Mouse (Mus musculus): ENCODE results near the gene Plcg1. TPM values are rescaled to one million over a fixed set of nuclear protein-coding genes. Genes with fewer than 3 reads are reported as not detected.

The Plcg1 gene
- polyA plus RNA-seq, 1 experiment: 127 TPM

DNA sequence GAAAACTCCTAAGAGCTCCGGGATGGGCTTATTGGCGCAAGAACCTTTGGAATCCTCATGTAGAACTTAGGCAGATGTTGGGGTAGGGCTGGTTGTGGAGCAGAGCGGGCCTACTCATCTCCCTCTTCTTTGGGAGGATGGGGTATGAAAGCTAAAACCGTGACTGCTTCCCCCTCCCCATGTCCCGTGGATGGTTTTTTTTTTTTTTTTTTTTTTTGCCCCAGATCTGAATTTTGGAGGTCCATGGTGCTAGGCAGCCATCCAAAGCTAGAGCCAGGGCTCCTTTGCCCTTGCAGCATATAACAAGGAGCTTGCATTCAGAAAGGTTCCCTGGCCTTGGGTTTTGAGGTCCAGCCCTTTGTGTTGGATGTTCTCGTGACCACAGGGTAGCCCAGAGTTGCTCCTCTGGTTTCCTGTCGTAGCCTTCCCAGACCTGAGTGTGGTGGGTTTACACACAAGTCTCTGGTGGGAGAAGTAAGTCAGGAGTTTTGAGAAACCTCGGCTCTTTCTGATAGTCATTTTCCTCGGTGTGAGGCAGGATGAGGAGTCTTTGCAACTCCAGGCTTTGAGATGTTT, 1.4 kb downstream of the Plcg1 start:
- H3K4me3 ChIP-seq (replicated peaks; ENCODE audit: extremely low read depth, low read depth, low read length): peak overlapping the region; percentile 72
- TF ChIP-seq CTCF (IDR thresholded peaks at IDR 0.05; ENCODE audit: insufficient read depth, low read length) (no peak), POLR2A (IDR thresholded peaks at IDR 0.05; ENCODE audit: borderline replicate concordance, extremely low read depth, low read depth, low read length) (no peak)
- no peak for DNase-seq
- 9% methylated on average over 9 of the region's 9 CpGs for WGBS
- H3K4me1 ChIP-seq (ENCODE audit: control insufficient read depth, insufficient read depth, low read length): peaks cover 29% of the 10 kb centered on the region

DNA sequence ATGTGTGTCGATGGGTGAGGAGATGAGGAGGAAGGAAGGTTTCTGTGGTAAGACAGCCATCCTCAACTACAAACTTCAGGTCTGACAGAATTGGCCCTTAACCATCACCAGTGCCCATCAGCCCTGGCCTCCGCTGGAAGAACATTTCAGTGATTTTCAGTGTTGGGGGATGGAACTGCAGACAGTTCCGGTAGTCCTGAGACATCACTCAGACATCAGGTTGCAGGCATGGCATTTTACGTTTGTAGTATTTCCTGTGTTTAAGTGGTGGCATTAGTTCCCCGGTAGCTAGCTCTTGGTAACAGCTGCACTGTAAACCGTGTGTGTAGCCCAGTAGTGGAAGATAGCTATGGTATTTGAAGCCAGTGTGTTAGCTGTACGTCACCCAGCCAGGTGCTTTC, 2.0 kb downstream of the Plcg1 start:
- TF ChIP-seq CTCF (IDR thresholded peaks at IDR 0.05; ENCODE audit: insufficient read depth, low read length) (no peak), POLR2A (IDR thresholded peaks at IDR 0.05; ENCODE audit: borderline replicate concordance, extremely low read depth, low read depth, low read length) (no peak)
- no peak for DNase-seq
- peak overlapping the region; percentile 72 for H3K4me3 ChIP-seq (replicated peaks; ENCODE audit: extremely low read depth, low read depth, low read length)
- H3K4me1 ChIP-seq (ENCODE audit: control insufficient read depth, insufficient read depth, low read length): peaks cover 35% of the 10 kb centered on the region
- 10% methylated on average over 7 of the region's 7 CpGs for WGBS

DNA sequence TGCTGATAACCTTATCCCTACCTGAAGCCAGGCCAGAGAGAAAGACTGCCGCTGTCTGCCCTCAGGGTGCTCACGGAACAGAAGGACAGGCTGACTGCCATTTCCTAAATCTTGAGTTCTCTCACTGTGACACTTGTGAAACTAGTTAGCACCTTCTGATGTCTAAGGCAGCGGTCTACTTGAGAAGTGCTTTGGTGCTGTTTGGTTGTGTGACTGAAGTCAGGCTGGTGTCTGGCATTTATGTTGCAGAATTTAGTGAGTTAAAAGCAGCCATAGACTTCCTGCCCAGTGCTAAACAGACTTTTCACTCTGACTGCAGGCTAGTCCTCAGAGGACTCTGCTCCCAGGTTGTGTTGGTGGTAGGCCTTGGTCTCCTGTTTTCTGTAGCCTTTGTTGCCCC, 3.2 kb downstream of the Plcg1 start:
- peaks cover 42% of the 10 kb centered on the region for H3K4me1 ChIP-seq (ENCODE audit: control insufficient read depth, insufficient read depth, low read length)
- no peak for DNase-seq
- WGBS: 40% methylated on average over 3 of the region's 3 CpGs
- H3K4me3 ChIP-seq (replicated peaks; ENCODE audit: extremely low read depth, low read depth, low read length): peak overlapping the region; percentile 37
- TF ChIP-seq CTCF (IDR thresholded peaks at IDR 0.05; ENCODE audit: insufficient read depth, low read length) (no peak), POLR2A (IDR thresholded peaks at IDR 0.05; ENCODE audit: borderline replicate concordance, extremely low read depth, low read depth, low read length) (no peak)

DNA sequence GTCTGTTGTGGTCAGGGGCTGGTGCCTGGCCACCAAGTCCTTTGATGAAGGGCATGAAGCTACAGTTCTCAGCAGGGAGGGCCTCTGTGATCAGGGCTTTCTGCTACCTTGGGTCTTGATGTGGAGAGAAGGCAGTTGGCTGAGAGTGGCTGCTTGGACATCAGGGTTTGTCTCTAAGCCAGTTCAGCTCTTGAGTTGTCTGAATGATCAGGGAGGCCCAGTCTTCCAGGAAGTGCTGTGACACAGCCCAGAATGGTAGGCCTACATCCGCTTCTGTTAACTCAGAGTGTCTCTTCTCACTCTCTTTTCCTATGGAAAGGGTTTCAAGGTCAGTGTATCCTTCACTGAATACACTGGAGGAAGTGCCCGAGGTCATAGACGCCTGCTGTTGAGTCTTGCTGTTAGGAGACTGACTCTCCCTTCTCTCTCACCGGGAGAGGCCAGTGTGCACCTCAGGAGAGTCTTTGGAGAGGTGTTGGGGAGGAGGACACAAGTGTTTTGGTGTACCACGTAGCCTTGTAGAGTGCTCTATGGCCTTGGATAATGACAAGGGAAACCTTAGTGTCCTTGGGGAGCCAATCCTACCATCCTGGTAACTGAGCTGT, 4.7 kb downstream of the Plcg1 start:
- Histone ChIP-seq H3K4me3 (replicated peaks; ENCODE audit: extremely low read depth, low read depth, low read length) (no peak overlapping the region), H3K4me1 (ENCODE audit: control insufficient read depth, insufficient read depth, low read length) (peaks cover 48% of the 10 kb centered on the region)
- no peak for TF ChIP-seq CTCF (IDR thresholded peaks at IDR 0.05; ENCODE audit: insufficient read depth, low read length)
- TF ChIP-seq POLR2A (IDR thresholded peaks at IDR 0.05; ENCODE audit: borderline replicate concordance, extremely low read depth, low read depth, low read length): no peak
- DNase-seq: no peak
- 46% methylated on average over 5 of the region's 5 CpGs for WGBS

DNA sequence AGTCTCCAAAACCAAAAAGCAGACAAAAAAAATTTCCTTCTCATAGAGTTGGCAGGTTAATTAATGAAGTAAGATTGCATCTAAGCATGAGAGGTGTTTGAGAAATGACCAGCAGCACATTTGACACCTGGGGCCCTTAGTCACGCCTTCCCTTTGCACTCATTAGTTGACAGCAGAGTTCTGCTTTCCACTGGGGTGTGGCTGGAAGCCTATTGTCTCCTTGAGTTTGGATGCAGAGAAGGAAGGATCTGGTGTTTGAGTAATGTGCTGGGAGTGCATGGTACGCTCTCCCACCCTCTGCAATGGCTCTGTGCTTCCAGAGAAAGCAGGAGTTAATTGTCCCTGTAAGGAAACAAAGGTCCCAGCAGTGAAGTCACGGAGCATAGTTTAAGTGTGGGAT, 5.4 kb downstream of the Plcg1 start:
- no peak for DNase-seq
- no peak overlapping the region for H3K4me3 ChIP-seq (replicated peaks; ENCODE audit: extremely low read depth, low read depth, low read length)
- TF ChIP-seq CTCF (IDR thresholded peaks at IDR 0.05; ENCODE audit: insufficient read depth, low read length) (no peak), POLR2A (IDR thresholded peaks at IDR 0.05; ENCODE audit: borderline replicate concordance, extremely low read depth, low read depth, low read length) (no peak)
- 52% methylated on average over 3 of the region's 3 CpGs for WGBS
- H3K4me1 ChIP-seq (ENCODE audit: control insufficient read depth, insufficient read depth, low read length): peaks cover 54% of the 10 kb centered on the region

DNA sequence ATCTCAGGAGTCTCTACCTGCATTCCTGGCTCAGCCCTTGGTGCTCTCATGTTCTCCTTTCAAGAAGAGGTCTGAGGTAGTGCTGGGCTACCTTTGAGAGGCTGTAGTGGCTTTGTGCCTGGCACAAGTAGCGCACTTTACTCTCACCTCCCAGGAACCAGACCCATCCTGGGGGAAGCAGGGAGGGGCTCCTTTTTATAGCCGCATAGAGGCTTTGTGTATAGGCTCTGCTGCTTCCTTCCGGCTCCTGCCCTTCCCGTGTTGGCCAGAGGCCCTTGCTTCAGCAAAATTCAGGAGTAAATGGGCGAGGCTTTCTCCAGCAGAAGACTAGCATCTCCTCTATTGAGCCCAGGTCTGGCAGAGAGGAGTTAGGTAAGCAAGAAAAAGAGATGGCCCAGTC, 7.3 kb downstream of the Plcg1 start:
- Histone ChIP-seq H3K4me3 (replicated peaks; ENCODE audit: extremely low read depth, low read depth, low read length) (no peak overlapping the region), H3K4me1 (ENCODE audit: control insufficient read depth, insufficient read depth, low read length) (peaks cover 61% of the 10 kb centered on the region)
- peak; percentile 19; the same call in 1 of the 2 replicates for TF ChIP-seq POLR2A (IDR thresholded peaks at IDR 0.05; ENCODE audit: borderline replicate concordance, extremely low read depth, low read depth, low read length)
- no peak for TF ChIP-seq CTCF (IDR thresholded peaks at IDR 0.05; ENCODE audit: insufficient read depth, low read length)
- DNase-seq: peak; percentile 49
- 26% methylated on average over 5 of the region's 5 CpGs for WGBS

DNA sequence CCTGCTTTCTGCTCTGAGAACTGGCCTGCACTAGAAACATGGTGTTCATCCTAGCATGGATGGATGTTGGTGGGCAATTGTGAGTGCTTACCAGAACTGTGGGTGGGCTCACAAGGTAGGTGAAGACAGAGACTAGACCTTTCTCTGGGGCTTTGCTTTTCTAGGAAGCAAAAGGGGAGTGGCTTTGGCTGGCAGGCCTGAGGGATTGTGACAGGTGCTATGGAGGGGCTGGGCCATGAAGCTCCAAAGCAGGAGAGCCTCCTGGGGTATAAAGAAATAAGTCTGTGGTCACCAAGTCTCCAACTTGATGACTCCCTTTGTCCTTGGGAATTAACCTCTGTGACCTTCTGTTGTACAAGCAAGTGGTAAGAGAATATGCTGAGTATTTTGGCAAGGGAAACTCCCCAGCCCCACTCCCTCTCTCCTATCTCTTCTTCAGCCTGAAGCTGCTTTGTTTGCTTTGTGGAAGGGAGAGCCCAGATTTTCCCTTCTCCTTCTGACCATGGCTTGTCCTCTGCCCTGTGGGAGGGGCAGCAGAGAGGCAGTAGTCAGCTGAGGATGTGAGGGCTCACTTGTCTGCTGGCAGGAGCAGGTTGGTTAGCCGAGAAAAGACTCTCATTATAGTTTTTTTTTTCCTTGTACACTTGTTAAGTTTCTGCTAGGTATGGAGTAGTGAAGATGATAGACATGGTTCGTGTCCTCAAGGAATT, 8.7 kb downstream of the Plcg1 start:
- no peak for DNase-seq
- Histone ChIP-seq H3K4me1 (ENCODE audit: control insufficient read depth, insufficient read depth, low read length) (peaks cover 66% of the 10 kb centered on the region), H3K4me3 (replicated peaks; ENCODE audit: extremely low read depth, low read depth, low read length) (no peak overlapping the region)
- TF ChIP-seq POLR2A (IDR thresholded peaks at IDR 0.05; ENCODE audit: borderline replicate concordance, extremely low read depth, low read depth, low read length): no peak
- TF ChIP-seq CTCF (IDR thresholded peaks at IDR 0.05; ENCODE audit: insufficient read depth, low read length): no peak
- 30% methylated on average over 2 of the region's 2 CpGs for WGBS

DNA sequence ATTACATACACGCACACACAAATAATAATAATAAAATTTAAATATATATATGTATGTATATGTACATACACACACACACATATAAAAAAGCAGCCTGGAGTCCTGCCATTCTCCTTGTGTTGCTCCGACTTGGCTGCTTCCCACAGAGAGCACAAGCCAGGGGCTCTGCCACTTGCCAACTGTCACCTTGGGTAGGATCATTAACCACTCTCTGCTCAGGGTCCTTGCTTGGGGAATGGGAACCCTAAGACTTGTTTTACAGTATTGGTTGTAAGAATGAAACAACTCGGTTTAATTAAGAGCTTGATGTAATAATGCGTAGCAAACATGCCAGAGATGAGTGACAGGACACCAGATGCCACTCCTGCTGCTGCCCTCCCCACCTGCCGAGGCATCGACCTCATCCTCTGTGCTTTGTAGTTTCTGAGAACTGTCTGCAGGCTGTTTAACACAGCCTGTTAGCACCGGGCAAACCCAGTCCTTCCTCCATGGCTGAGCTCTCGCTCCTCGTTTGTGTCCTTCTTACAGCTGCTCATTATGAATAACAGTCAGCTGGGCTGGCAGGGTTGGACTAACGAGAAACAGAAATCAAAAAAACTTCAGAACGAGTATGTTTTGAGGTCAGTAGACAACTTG, 9.5 kb downstream of the Plcg1 start:
- TF ChIP-seq CTCF (IDR thresholded peaks at IDR 0.05; ENCODE audit: insufficient read depth, low read length): no peak
- TF ChIP-seq POLR2A (IDR thresholded peaks at IDR 0.05; ENCODE audit: borderline replicate concordance, extremely low read depth, low read depth, low read length): no peak
- WGBS: 33% methylated on average over 11 of the region's 11 CpGs
- no peak overlapping the region for H3K4me3 ChIP-seq (replicated peaks; ENCODE audit: extremely low read depth, low read depth, low read length)
- no peak for DNase-seq
- peaks cover 67% of the 10 kb centered on the region for H3K4me1 ChIP-seq (ENCODE audit: control insufficient read depth, insufficient read depth, low read length)

DNA sequence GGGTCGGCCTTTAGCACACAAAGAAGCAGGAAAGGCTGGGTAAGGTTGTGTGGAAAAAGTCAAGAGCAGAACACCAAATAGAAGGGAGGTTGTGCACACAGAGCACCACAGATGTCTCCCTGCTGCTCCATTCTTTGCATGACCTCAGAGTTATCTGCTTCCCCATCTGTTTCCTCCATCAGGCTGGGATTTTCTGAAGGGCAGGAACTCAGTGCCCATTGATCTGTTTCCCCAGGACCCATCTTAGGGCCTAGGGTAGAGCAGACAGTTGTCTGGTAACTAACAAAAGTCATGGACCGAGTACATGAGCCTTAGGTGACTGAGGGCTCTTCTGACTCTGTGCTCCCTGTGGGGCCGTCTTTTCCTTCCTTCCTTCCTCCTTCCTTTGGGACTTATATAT, 10.5 kb downstream of the Plcg1 start:
- WGBS: 29% methylated on average over 3 of the region's 3 CpGs

More for the DNA sequence above, 10.5 kb downstream of the Plcg1 start:
- no peak for DNase-seq
- H3K4me1 ChIP-seq (ENCODE audit: control insufficient read depth, insufficient read depth, low read length): peaks cover 69% of the 10 kb centered on the region
- TF ChIP-seq CTCF (IDR thresholded peaks at IDR 0.05; ENCODE audit: insufficient read depth, low read length): no peak
- TF ChIP-seq POLR2A (IDR thresholded peaks at IDR 0.05; ENCODE audit: borderline replicate concordance, extremely low read depth, low read depth, low read length): no peak
- no peak overlapping the region for H3K4me3 ChIP-seq (replicated peaks; ENCODE audit: extremely low read depth, low read depth, low read length)

All from lung, adult 2 months (tissue).